Mouse (Mus musculus): ENCODE measurements around the gene Cxcl16. TPM values are rescaled to one million over a fixed set of nuclear protein-coding genes. Genes with fewer than 3 reads are reported as not detected.
"Not testable (repeated sequence)": the region's sequence is repeated elsewhere in the genome, so short reads cannot be mapped to it uniquely, and the experiment has no call there.

Gene Cxcl16
- polyA plus RNA-seq, 1 experiment from 2014 or later = 45.1 TPM

- H3K9me3 ChIP-seq (ENCODE audit: low read length) = no peaks in the 10 kb centered on the region
- WGBS = 30% methylated on average over 5 of the region's 5 CpGs
- TF ChIP-seq CTCF (IDR thresholded peaks at IDR 0.05) (no peak), EP300 (IDR thresholded peaks at IDR 0.05) (no peak; the same call in 1 of the 2 replicates)
- no peak for ATAC-seq
- H3K27ac ChIP-seq (ENCODE audit: low read length) = no peak overlapping the region
- H3K27me3 ChIP-seq (replicated peaks; ENCODE audit: insufficient read depth, low read length) = no peaks in the 10 kb centered on the region
- H3K4me3 ChIP-seq (ENCODE audit: low read depth, low read length) = 0 out of 2 replicates have a peak overlapping the region, but pooled peaks have one; percentile 65
- H3K4me1 ChIP-seq (ENCODE audit: insufficient read depth, low read depth, low read length) = peaks cover 6% of the 10 kb centered on the region; the same call in 1 of the 2 replicates
- no peak overlapping the region; the same call in 1 of the 2 replicates for H3K4me2 ChIP-seq (replicated peaks; ENCODE audit: low read depth, low read length)
- no peak overlapping the region for H3K9ac ChIP-seq (replicated peaks; ENCODE audit: low read depth)
- no peak for DNase-seq (ENCODE audit: low spot score)
- H3K36me3 ChIP-seq (ENCODE audit: insufficient read depth, low read length) = 0 out of 2 replicates have a peak, but pooled peaks cover under 1% of the 10 kb centered on the region
Observed at GRCm38 (mm10) chr11:70431574-70431973, 28.2 kb downstream of the Cxcl16 start.

- not testable (repeated sequence) for H3K36me3 ChIP-seq (ENCODE audit: insufficient read depth, low read length); H3K27me3 ChIP-seq (replicated peaks; ENCODE audit: insufficient read depth, low read length); H3K27ac ChIP-seq (ENCODE audit: low read length); H3K4me1 ChIP-seq (ENCODE audit: insufficient read depth, low read depth, low read length); DNase-seq (ENCODE audit: low spot score); H3K9ac ChIP-seq (replicated peaks; ENCODE audit: low read depth); H3K4me2 ChIP-seq (replicated peaks; ENCODE audit: low read depth, low read length); H3K4me3 ChIP-seq (ENCODE audit: low read depth, low read length); H3K9me3 ChIP-seq (ENCODE audit: low read length); ATAC-seq
- 68% methylated on average over 6 of the region's 6 CpGs for WGBS
Observed at GRCm38 (mm10) chr11:70426598-70426997, 33.2 kb downstream of the Cxcl16 start.

GRCm38 (mm10) chr11:70419486-70419885 lies 40.3 kb downstream of the Cxcl16 start:
- 22% methylated on average over 5 of the region's 5 CpGs for WGBS
- ATAC-seq = no peak
- H3K4me2 ChIP-seq (replicated peaks; ENCODE audit: low read depth, low read length) = no peak overlapping the region

GRCm38 (mm10) chr11:70418199-70418598 lies 41.6 kb downstream of the Cxcl16 start:
- Histone ChIP-seq H3K36me3 (ENCODE audit: insufficient read depth, low read length) (no peaks in the 10 kb centered on the region), H3K4me1 (ENCODE audit: insufficient read depth, low read depth, low read length) (no peaks in the 10 kb centered on the region), H3K27me3 (replicated peaks; ENCODE audit: insufficient read depth, low read length) (no peaks in the 10 kb centered on the region), H3K4me2 (replicated peaks; ENCODE audit: low read depth, low read length) (no peak overlapping the region), H3K27ac (ENCODE audit: low read length) (no peak overlapping the region), H3K9me3 (ENCODE audit: low read length) (no peaks in the 10 kb centered on the region), H3K4me3 (ENCODE audit: low read depth, low read length) (no peak overlapping the region), H3K9ac (replicated peaks; ENCODE audit: low read depth) (no peak overlapping the region)
- TF ChIP-seq EP300 (IDR thresholded peaks at IDR 0.05) = no peak
- TF ChIP-seq CTCF (IDR thresholded peaks at IDR 0.05) = no peak
- DNase-seq (ENCODE audit: low spot score) (no peak), ATAC-seq (no peak)
- WGBS = 58% methylated on average over 4 of the region's 4 CpGs

More at GRCm38 (mm10) chr11:70419486-70419885, 40.3 kb downstream of the Cxcl16 start:
- TF ChIP-seq EP300 (IDR thresholded peaks at IDR 0.05) = no peak
- no peak for TF ChIP-seq CTCF (IDR thresholded peaks at IDR 0.05)
- Histone ChIP-seq H3K27ac (ENCODE audit: low read length) (no peak overlapping the region), H3K9ac (replicated peaks; ENCODE audit: low read depth) (no peak overlapping the region), H3K9me3 (ENCODE audit: low read length) (no peaks in the 10 kb centered on the region), H3K36me3 (ENCODE audit: insufficient read depth, low read length) (no peaks in the 10 kb centered on the region), H3K27me3 (replicated peaks; ENCODE audit: insufficient read depth, low read length) (no peaks in the 10 kb centered on the region), H3K4me1 (ENCODE audit: insufficient read depth, low read depth, low read length) (no peaks in the 10 kb centered on the region), H3K4me3 (ENCODE audit: low read depth, low read length) (no peak overlapping the region)
- no peak for DNase-seq (ENCODE audit: low spot score)

- DNase-seq (ENCODE audit: low spot score) (peak; percentile 65), ATAC-seq (no peak)
- no peaks in the 10 kb centered on the region for H3K36me3 ChIP-seq (ENCODE audit: insufficient read depth, low read length)
- H3K9me3 ChIP-seq (ENCODE audit: low read length) = no peaks in the 10 kb centered on the region
- H3K27me3 ChIP-seq (replicated peaks; ENCODE audit: insufficient read depth, low read length) = no peaks in the 10 kb centered on the region
- TF ChIP-seq EP300 (IDR thresholded peaks at IDR 0.05) (no peak), CTCF (IDR thresholded peaks at IDR 0.05) (peak; percentile 96)
- H3K9ac ChIP-seq (replicated peaks; ENCODE audit: low read depth) = no peak overlapping the region
- 2% methylated on average over 3 of the region's 3 CpGs for WGBS
- H3K4me1 ChIP-seq (ENCODE audit: insufficient read depth, low read depth, low read length) = peaks cover 7% of the 10 kb centered on the region; the same call in 1 of the 2 replicates
- no peak overlapping the region for H3K4me2 ChIP-seq (replicated peaks; ENCODE audit: low read depth, low read length)
- H3K27ac ChIP-seq (ENCODE audit: low read length) = no peak overlapping the region
- H3K4me3 ChIP-seq (ENCODE audit: low read depth, low read length) = no peak overlapping the region
Observed at GRCm38 (mm10) chr11:70413961-70414360, 45.8 kb downstream of the Cxcl16 start.

GRCm38 (mm10) chr11:70412591-70412990 lies 47.2 kb downstream of the Cxcl16 start:
- ATAC-seq = no peak
- H3K9ac ChIP-seq (replicated peaks; ENCODE audit: low read depth) = no peak overlapping the region
- no peaks in the 10 kb centered on the region for H3K27me3 ChIP-seq (replicated peaks; ENCODE audit: insufficient read depth, low read length)
- H3K36me3 ChIP-seq (ENCODE audit: insufficient read depth, low read length) = no peaks in the 10 kb centered on the region
- H3K4me2 ChIP-seq (replicated peaks; ENCODE audit: low read depth, low read length) = no peak overlapping the region
- H3K4me1 ChIP-seq (ENCODE audit: insufficient read depth, low read depth, low read length) = peaks cover 8% of the 10 kb centered on the region; the same call in 1 of the 2 replicates
- TF ChIP-seq CTCF (IDR thresholded peaks at IDR 0.05) = no peak
- TF ChIP-seq EP300 (IDR thresholded peaks at IDR 0.05) = no peak
- no peaks in the 10 kb centered on the region for H3K9me3 ChIP-seq (ENCODE audit: low read length)
- no peak for DNase-seq (ENCODE audit: low spot score)
- H3K4me3 ChIP-seq (ENCODE audit: low read depth, low read length) = no peak overlapping the region
- WGBS = 73% methylated on average over 5 of the region's 5 CpGs
- H3K27ac ChIP-seq (ENCODE audit: low read length) = no peak overlapping the region

GRCm38 (mm10) chr11:70410297-70410643 lies 49.5 kb downstream of the Cxcl16 start:
- DNase-seq (ENCODE audit: low spot score) (no peak), ATAC-seq (no peak)
- Histone ChIP-seq H3K4me3 (ENCODE audit: low read depth, low read length) (peak overlapping the region; percentile 84), H3K4me2 (replicated peaks; ENCODE audit: low read depth, low read length) (peak overlapping the region; percentile 94), H3K9me3 (ENCODE audit: low read length) (no peaks in the 10 kb centered on the region), H3K27me3 (replicated peaks; ENCODE audit: insufficient read depth, low read length) (no peaks in the 10 kb centered on the region), H3K4me1 (ENCODE audit: insufficient read depth, low read depth, low read length) (peaks cover 8% of the 10 kb centered on the region; the same call in 1 of the 2 replicates), H3K36me3 (ENCODE audit: insufficient read depth, low read length) (no peaks in the 10 kb centered on the region), H3K9ac (replicated peaks; ENCODE audit: low read depth) (peak overlapping the region; percentile 92), H3K27ac (ENCODE audit: low read length) (no peak overlapping the region)
- 64% methylated on average over 6 of the region's 6 CpGs for WGBS
- TF ChIP-seq EP300 (IDR thresholded peaks at IDR 0.05) (no peak), CTCF (IDR thresholded peaks at IDR 0.05) (no peak)
